8 mouse cellular contexts compared by ENCODE assay signal in the genomic region with DNA sequence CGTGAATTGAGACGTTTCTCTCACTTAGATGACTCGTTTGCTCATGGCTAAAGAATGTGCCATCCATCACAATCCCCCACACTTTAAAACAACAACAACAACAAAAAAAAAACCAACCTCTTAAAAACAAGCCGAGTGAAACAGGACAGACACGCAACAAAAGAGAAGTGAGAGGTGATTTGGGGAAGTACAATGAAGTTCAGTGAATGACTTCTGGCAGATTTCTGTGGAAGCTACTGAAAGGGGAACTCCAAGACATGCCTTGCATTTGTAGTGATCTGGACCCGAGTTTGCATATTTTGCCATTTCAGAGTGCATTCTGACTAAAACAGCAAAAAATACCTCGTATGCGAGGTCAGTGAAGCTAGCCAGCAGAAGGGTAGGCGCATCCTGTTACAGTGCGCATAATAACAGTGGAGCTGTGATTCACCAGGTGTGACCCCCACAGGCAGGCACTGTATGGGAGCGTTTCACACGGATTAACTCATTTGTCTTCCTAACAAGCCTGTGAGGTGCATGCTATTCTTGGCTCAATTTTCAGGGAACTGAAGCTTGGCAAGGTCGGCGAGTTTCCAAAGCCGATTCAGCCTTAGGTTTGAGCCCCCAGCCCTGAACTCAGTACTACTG. TPM values are rescaled to one million over a fixed set of nuclear protein-coding genes. Genes with fewer than 3 reads are reported as not detected.
DNase-seq lines count a peak whose midpoint lies in the region; ATAC-seq and TF ChIP-seq lines count a peak whose summit lies in the region.

No protein-coding gene starts in this region.

- no peaks in the 10 kb centered on the region for H3K36me3 ChIP-seq in intestine, embryonic 14.5 days (ENCODE audit: control insufficient read depth, insufficient read depth, low read length)
- no peaks in the 10 kb centered on the region for H3K36me3 ChIP-seq in intestine, postnatal 0 days (ENCODE audit: control insufficient read depth, insufficient read depth)
- peaks cover 12% of the 10 kb centered on the region for H3K36me3 ChIP-seq in megakaryocyte, embryonic 14.5 days (replicated peaks; ENCODE audit: low read length)

- no peaks in the 10 kb centered on the region for H3K27me3 ChIP-seq in intestine, embryonic 14.5 days (replicated peaks; ENCODE audit: control insufficient read depth, insufficient read depth, low read length)
- H3K27me3 ChIP-seq in intestine, postnatal 0 days (replicated peaks; ENCODE audit: control insufficient read depth, insufficient read depth, low read length) = no peaks in the 10 kb centered on the region
- no peaks in the 10 kb centered on the region for H3K27me3 ChIP-seq in megakaryocyte, embryonic 14.5 days (replicated peaks)

- peaks cover 8% of the 10 kb centered on the region; the same call in 1 of the 2 replicates for H3K4me1 ChIP-seq in intestine, embryonic 14.5 days (replicated peaks; ENCODE audit: control insufficient read depth, insufficient read depth, low read length)
- H3K4me1 ChIP-seq in intestine, postnatal 0 days (replicated peaks; ENCODE audit: control insufficient read depth, insufficient read depth, low read length) = 0 out of 2 replicates have a peak, but pooled peaks cover 7% of the 10 kb centered on the region
- peaks cover 54% of the 10 kb centered on the region for H3K4me1 ChIP-seq in megakaryocyte, embryonic 14.5 days

- no peaks in the 10 kb centered on the region for H3K9me3 ChIP-seq in intestine, embryonic 14.5 days (ENCODE audit: control insufficient read depth, low read length)
- no peaks in the 10 kb centered on the region for H3K9me3 ChIP-seq in intestine, postnatal 0 days (ENCODE audit: control insufficient read depth)
- H3K9me3 ChIP-seq in megakaryocyte, embryonic 14.5 days = peaks cover 11% of the 10 kb centered on the region

- WGBS in intestine, embryonic 14.5 days = 26% methylated on average over 15 of the region's 15 CpGs
- WGBS in intestine, postnatal 0 days = 44% methylated on average over 15 of the region's 15 CpGs

- 0 out of 2 replicates have a peak overlapping the region, but pooled peaks have one; percentile 15 for H3K4me2 ChIP-seq in intestine, embryonic 14.5 days (ENCODE audit: low read length)
- no peak overlapping the region for H3K4me2 ChIP-seq in intestine, postnatal 0 days (replicated peaks; ENCODE audit: low read depth)

- no peak overlapping the region for H3K27ac ChIP-seq in intestine, embryonic 14.5 days (ENCODE audit: low read depth)
- H3K27ac ChIP-seq in intestine, postnatal 0 days (ENCODE audit: low read depth, low read length) = no peak overlapping the region

- no peak for ATAC-seq in intestine, embryonic 14.5 days (replicated peaks; ENCODE audit: low FRiP score, low TSS enrichment, low read depth)
- ATAC-seq in intestine, postnatal 0 days = no peak
- ATAC-seq in common myeloid progenitor, adult 5-6 weeks (replicated peaks; ENCODE audit: low read depth, poor library complexity, severe bottlenecking) = peak; percentile 93

- H3K4me3 ChIP-seq in intestine, embryonic 14.5 days (ENCODE audit: low read depth, low read length) = no peak overlapping the region
- no peak overlapping the region for H3K4me3 ChIP-seq in intestine, postnatal 0 days (ENCODE audit: low read depth, low read length)
- peak overlapping the region; percentile 87 for H3K4me3 ChIP-seq in megakaryocyte, embryonic 14.5 days (replicated peaks)

- no peak overlapping the region for H3K9ac ChIP-seq in intestine, embryonic 14.5 days (ENCODE audit: low read length)
- H3K9ac ChIP-seq in intestine, postnatal 0 days (ENCODE audit: low read depth, low read length) = no peak overlapping the region

- DNase-seq in intestine, embryonic 14.5 days (ENCODE audit: low spot score) = no peak
- DNase-seq in ES-CJ7 (ENCODE audit: low read depth, low spot score) = peak; percentile 51
- no peak for DNase-seq in right cerebral cortex, postnatal 14 days
- no peak for DNase-seq in cerebellum, adult 11-12 months
- no peak for DNase-seq in adrenal gland, postnatal 10 days

- no peak for TF ChIP-seq CTCF in intestine, postnatal 0 days (IDR thresholded peaks at IDR 0.05; ENCODE audit: low read depth)

RNA-seq across cellular contexts. Expression of gene Bmp2k, which starts 17.4 kb away (rescaled TPM):
- 14.7 and 15.7 TPM in 2 replicates for polyA plus RNA-seq in intestine, embryonic 14.5 days (2014; fragmentation: Nextera tagmentation; extraction: Ambion mirVana)
- 21.2 and 23.8 TPM in 2 replicates for polyA plus RNA-seq in intestine, postnatal 0 days (2015; fragmentation: Nextera tagmentation; extraction: Ambion mirVana)
- total RNA-seq in common myeloid progenitor, adult 5-6 weeks (2017) = 24.6 and 29.1 TPM in 2 replicates
- polyA plus RNA-seq in megakaryocyte, embryonic 14.5 days (2012; ENCODE audit: insufficient read depth, low replicate concordance) = 11.6 and 15.5 TPM in 2 replicates
- total RNA-seq in adrenal gland, postnatal 10 days (2021) = 10 to 100 TPM; 22.3 to 24.7 TPM
